Mouse (Mus musculus) embryonic facial prominence, embryonic 10.5 days (tissue): ENCODE measurements around the gene Vmn2r46. TPM values are rescaled to one million over a fixed set of nuclear protein-coding genes. Genes with fewer than 3 reads are reported as not detected.
"Not testable (repeated sequence)": the region's sequence is repeated elsewhere in the genome, so short reads cannot be mapped to it uniquely, and the experiment has no call there.

Experiments used
- DNase-seq: peaks from one replicate; pipeline ENCODE4 v3.0.0-alpha.2; 2017; ENCODE audit warnings: low spot score
- H3K27ac ChIP-seq: fragments of 300-500 bp; sonication (generic); replicated peaks from 2 replicates; pipeline ENCODE4 v1.5.1; 2016; ENCODE audit warnings: mild to moderate bottlenecking
- H3K27me3 ChIP-seq: fragments of 300-500 bp; sonication (generic); replicated peaks from 2 replicates; pipeline ENCODE4 v1.6.1; 2016; ENCODE audit warnings: low read depth, mild to moderate bottlenecking; ENCODE audit not compliant: poor library complexity, severe bottlenecking
- H3K36me3 ChIP-seq: fragments of 300-500 bp; sonication (generic); replicated peaks from 2 replicates; pipeline ENCODE4 v1.6.1; 2016; ENCODE audit warnings: mild to moderate bottlenecking, moderate library complexity
- H3K4me1 ChIP-seq: fragments of 300-500 bp; sonication (generic); 2 replicates; pipeline ENCODE4 v1.6.1; 2016
- H3K4me3 ChIP-seq: fragments of 300-500 bp; sonication (generic); 2 replicates; pipeline ENCODE4 v1.5.1; 2016; ENCODE audit warnings: mild to moderate bottlenecking, moderate library complexity
- H3K9me3 ChIP-seq: fragments of 300-500 bp; sonication (generic); 2 replicates; pipeline ENCODE4 v1.6.1; 2016; ENCODE audit warnings: mild to moderate bottlenecking
- WGBS: fragments of 180-500 bp; shearing (Covaris S2); methylation state at CpG from one replicate; pipeline ENCODE4 v1.1.7; 2016; 5-methylcytosine and 5-hydroxymethylcytosine counted together
- polyA plus RNA-seq: library from polyadenylated mRNA; unstranded; fragments of >200 nt; fragmentation: Nextera tagmentation; extraction: Ambion mirVana; gene quantifications from 2 replicates; pipeline ENCODE4 v1.2.1, GENCODE M21; 2016

Vmn2r46 gene
- not detected in 2 replicates for polyA plus RNA-seq

DNA sequence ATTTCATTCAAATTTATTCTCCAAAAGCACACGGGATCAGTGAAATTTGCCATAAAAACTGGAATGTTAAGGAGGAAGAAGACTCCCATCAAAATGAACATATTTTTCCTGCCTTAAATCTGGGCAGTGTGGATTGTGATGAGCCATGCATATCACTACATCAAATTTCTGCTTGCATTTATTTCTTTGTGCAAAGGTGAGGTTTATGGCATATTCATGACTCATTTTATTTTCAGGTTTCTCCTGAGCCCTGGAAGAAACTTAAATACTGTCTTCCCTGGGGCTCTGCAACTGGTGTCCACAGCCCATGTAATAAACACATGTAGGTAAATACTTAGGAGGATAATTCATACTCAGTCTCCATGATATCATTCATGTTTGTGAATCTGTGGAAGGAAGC lies at the start of gene Vmn2r46:
TSS of gene Vmn2r46 (minus strand) at position 101 of the 400 bp plus-strand sequence.
- DNase-seq, H3K27ac ChIP-seq, H3K9me3 ChIP-seq, H3K4me1 ChIP-seq, H3K4me3 ChIP-seq, H3K27me3 ChIP-seq, H3K36me3 ChIP-seq: not testable (repeated sequence)
- WGBS: no CpG with 5 or more reads among the region's 1 CpGs

Other genes starting within 250 kb of the Vmn2r46 start
- not detected in 2 replicates for gene Vmn2r47, start 70.8 kb upstream of the Vmn2r46 start, polyA plus RNA-seq
- not detected in 2 replicates for gene Vmn2r48, start 183.0 kb upstream of the Vmn2r46 start, polyA plus RNA-seq
- gene Vmn2r49, start 221.7 kb upstream of the Vmn2r46 start, polyA plus RNA-seq: not detected in 2 replicates